Mouse (Mus musculus) forebrain, embryonic 13.5 days (tissue): Measurements from ENCODE around the gene Olfml2b. TPM values are rescaled to one million over a fixed set of nuclear protein-coding genes. Genes with fewer than 3 reads are reported as not detected.

Experiments
- ATAC-seq: fragments of 200-750 bp; cut with Nextera tagmentation; 2 replicates; pipeline ENCODE4 v1.8.0; 2017
- H3K27ac ChIP-seq: fragments of 300-500 bp; sonication (generic); 2 replicates; pipeline ENCODE4 v1.5.1; 2015; ENCODE audit warnings: inconsistent platforms, mild to moderate bottlenecking, moderate library complexity
- H3K27me3 ChIP-seq: fragments of 300-500 bp; sonication (generic); 2 replicates; pipeline ENCODE4 v1.6.1; 2015; ENCODE audit warnings: mild to moderate bottlenecking, inconsistent platforms
- H3K36me3 ChIP-seq: fragments of 300-500 bp; sonication (generic); 2 replicates; pipeline ENCODE4 v1.6.1; 2015; ENCODE audit warnings: mild to moderate bottlenecking, inconsistent platforms; ENCODE audit not compliant: poor library complexity, severe bottlenecking
- H3K4me1 ChIP-seq: fragments of 300-500 bp; sonication (generic); 2 replicates; pipeline ENCODE4 v1.6.1; 2015; ENCODE audit warnings: inconsistent platforms
- H3K4me2 ChIP-seq: fragments of 300-500 bp; sonication (generic); 2 replicates; pipeline ENCODE4 v1.6.1; 2015; ENCODE audit warnings: inconsistent platforms, mild to moderate bottlenecking, moderate library complexity
- H3K4me3 ChIP-seq: fragments of 300-500 bp; sonication (generic); 2 replicates; pipeline ENCODE4 v1.5.1; 2015; ENCODE audit warnings: mild to moderate bottlenecking, inconsistent platforms
- H3K9ac ChIP-seq: fragments of 300-500 bp; sonication (generic); 2 replicates; pipeline ENCODE4 v1.6.1; 2015; ENCODE audit warnings: mild to moderate bottlenecking, inconsistent platforms
- H3K9me3 ChIP-seq: fragments of 300-500 bp; sonication (generic); replicated peaks from 2 replicates; pipeline ENCODE4 v1.6.1; 2016; ENCODE audit warnings: inconsistent platforms
- WGBS: fragments of 180-500 bp; shearing (Covaris S2); methylation state at CpG from one replicate; pipeline ENCODE4 v1.1.7; 2015; 5-methylcytosine and 5-hydroxymethylcytosine counted together
- polyA plus RNA-seq: library from polyadenylated mRNA; unstranded; fragments of >200 nt; fragmentation: Nextera tagmentation; extraction: Ambion mirVana; gene quantifications from 2 replicates; pipeline ENCODE4 v1.2.1, GENCODE M21; 2015

Olfml2b gene
- polyA plus RNA-seq: 6.7 and 7.3 TPM in 2 replicates

- Histone ChIP-seq H3K27me3 (0 out of 2 replicates have a peak, but pooled peaks cover 3% of the 10 kb centered on the region), H3K36me3 (peaks cover 7% of the 10 kb centered on the region; the same call in 1 of the 2 replicates), H3K27ac (no peak within 1 kb of the TSS; the same call in 1 of the 2 replicates), H3K4me1 (peaks cover 23% of the 10 kb centered on the region), H3K4me2 (peak within 1 kb of the TSS; percentile 77), H3K4me3 (peak within 1 kb of the TSS; percentile 61), H3K9me3 (0 out of 2 replicates have a peak, but pooled peaks cover 6% of the 10 kb centered on the region), H3K9ac (peak within 1 kb of the TSS; percentile 77)
- peak; percentile 98 for ATAC-seq
- WGBS: 14% methylated on average over 50 of the region's 51 CpGs
These were observed at the start of gene Olfml2b for GRCm38 (mm10) chr1:170644255-170645205. Gene Olfml2b, plus strand, starts transcription at chr1:170644532.

- Histone ChIP-seq H3K36me3 (no peaks in the 10 kb centered on the region), H3K27me3 (no peaks in the 10 kb centered on the region), H3K9me3 (peaks cover 3% of the 10 kb centered on the region), H3K4me2 (no peak overlapping the region), H3K27ac (no peak overlapping the region), H3K4me1 (no peaks in the 10 kb centered on the region), H3K9ac (no peak overlapping the region), H3K4me3 (no peak overlapping the region)
- WGBS: 94% methylated on average over 7 of the region's 7 CpGs
- no peak for ATAC-seq
These were observed 49.8 kb upstream of the Olfml2b start for GRCm38 (mm10) chr1:170594575-170594974.

GRCm38 (mm10) chr1:170605228-170606001 lies 38.9 kb upstream of the Olfml2b start:
- no peak overlapping the region for H3K4me3 ChIP-seq
- H3K4me1 ChIP-seq: 0 out of 2 replicates have a peak, but pooled peaks cover 4% of the 10 kb centered on the region
- no peak for ATAC-seq
- H3K4me2 ChIP-seq: no peak overlapping the region
- 66% methylated on average over 21 of the region's 21 CpGs for WGBS
- H3K9ac ChIP-seq: no peak overlapping the region
- H3K27ac ChIP-seq: no peak overlapping the region
- no peaks in the 10 kb centered on the region for H3K36me3 ChIP-seq
- no peaks in the 10 kb centered on the region for H3K9me3 ChIP-seq
- H3K27me3 ChIP-seq: no peaks in the 10 kb centered on the region

GRCm38 (mm10) chr1:170607231-170607917 lies 37.0 kb upstream of the Olfml2b start:
- no peaks in the 10 kb centered on the region for H3K36me3 ChIP-seq
- H3K9me3 ChIP-seq: no peaks in the 10 kb centered on the region
- H3K4me2 ChIP-seq: no peak overlapping the region
- 96% methylated on average over 8 of the region's 8 CpGs for WGBS
- ATAC-seq: no peak
- no peak overlapping the region for H3K9ac ChIP-seq
- no peak overlapping the region for H3K27ac ChIP-seq
- H3K4me1 ChIP-seq: 0 out of 2 replicates have a peak, but pooled peaks cover 4% of the 10 kb centered on the region
- H3K27me3 ChIP-seq: no peaks in the 10 kb centered on the region
- no peak overlapping the region for H3K4me3 ChIP-seq

GRCm38 (mm10) chr1:170608461-170609071 lies 35.8 kb upstream of the Olfml2b start:
- ATAC-seq: no peak

GRCm38 (mm10) chr1:170609872-170610271 lies 34.5 kb upstream of the Olfml2b start:
- no peak overlapping the region for H3K4me3 ChIP-seq

More at GRCm38 (mm10) chr1:170608461-170609071, 35.8 kb upstream of the Olfml2b start:
- Histone ChIP-seq H3K36me3 (no peaks in the 10 kb centered on the region), H3K9me3 (no peaks in the 10 kb centered on the region), H3K27me3 (no peaks in the 10 kb centered on the region), H3K9ac (no peak overlapping the region), H3K27ac (no peak overlapping the region), H3K4me2 (no peak overlapping the region), H3K4me1 (peaks cover 8% of the 10 kb centered on the region; the same call in 1 of the 2 replicates), H3K4me3 (no peak overlapping the region)
- 86% methylated on average over 3 of the region's 3 CpGs for WGBS

GRCm38 (mm10) chr1:170610289-170610688 lies 34.0 kb upstream of the Olfml2b start:
- H3K9ac ChIP-seq: no peak overlapping the region
- no peaks in the 10 kb centered on the region for H3K9me3 ChIP-seq
- peaks cover 8% of the 10 kb centered on the region; the same call in 1 of the 2 replicates for H3K4me1 ChIP-seq
- no peak for ATAC-seq
- H3K4me2 ChIP-seq: no peak overlapping the region
- no peak overlapping the region for H3K4me3 ChIP-seq
- no peaks in the 10 kb centered on the region for H3K27me3 ChIP-seq
- no peak overlapping the region for H3K27ac ChIP-seq
- WGBS: 94% methylated on average over 3 of the region's 3 CpGs
- no peaks in the 10 kb centered on the region for H3K36me3 ChIP-seq

More at GRCm38 (mm10) chr1:170609872-170610271, 34.5 kb upstream of the Olfml2b start:
- H3K27ac ChIP-seq: no peak overlapping the region
- ATAC-seq: no peak
- peaks cover 8% of the 10 kb centered on the region; the same call in 1 of the 2 replicates for H3K4me1 ChIP-seq
- no peaks in the 10 kb centered on the region for H3K36me3 ChIP-seq
- no peaks in the 10 kb centered on the region for H3K9me3 ChIP-seq
- no peaks in the 10 kb centered on the region for H3K27me3 ChIP-seq
- H3K4me2 ChIP-seq: no peak overlapping the region
- 91% methylated on average over 7 of the region's 7 CpGs for WGBS
- H3K9ac ChIP-seq: no peak overlapping the region

- no peak overlapping the region for H3K27ac ChIP-seq
- H3K4me1 ChIP-seq: peaks cover 4% of the 10 kb centered on the region; the same call in 1 of the 2 replicates
- H3K36me3 ChIP-seq: no peaks in the 10 kb centered on the region
- H3K4me2 ChIP-seq: no peak overlapping the region
- WGBS: 84% methylated on average over 3 of the region's 3 CpGs
- no peaks in the 10 kb centered on the region for H3K27me3 ChIP-seq
- no peak overlapping the region for H3K4me3 ChIP-seq
- no peaks in the 10 kb centered on the region for H3K9me3 ChIP-seq
- no peak for ATAC-seq
- H3K9ac ChIP-seq: no peak overlapping the region
These were observed 33.6 kb upstream of the Olfml2b start for GRCm38 (mm10) chr1:170610695-170611094.

- WGBS: 94% methylated on average over 3 of the region's 3 CpGs
These were observed 32.7 kb upstream of the Olfml2b start for GRCm38 (mm10) chr1:170611631-170612030.

GRCm38 (mm10) chr1:170612968-170613872 lies 31.1 kb upstream of the Olfml2b start:
- Histone ChIP-seq H3K27ac (no peak overlapping the region), H3K4me2 (no peak overlapping the region), H3K36me3 (no peaks in the 10 kb centered on the region), H3K4me3 (no peak overlapping the region), H3K4me1 (peaks cover 3% of the 10 kb centered on the region; the same call in 1 of the 2 replicates), H3K9ac (no peak overlapping the region), H3K27me3 (no peaks in the 10 kb centered on the region), H3K9me3 (no peaks in the 10 kb centered on the region)
- ATAC-seq: peak; percentile 99
- 58% methylated on average over 18 of the region's 18 CpGs for WGBS

More at GRCm38 (mm10) chr1:170611631-170612030, 32.7 kb upstream of the Olfml2b start:
- no peak overlapping the region for H3K4me3 ChIP-seq
- no peak for ATAC-seq
- no peak overlapping the region for H3K4me2 ChIP-seq
- H3K27ac ChIP-seq: no peak overlapping the region
- H3K4me1 ChIP-seq: peaks cover 3% of the 10 kb centered on the region; the same call in 1 of the 2 replicates
- no peaks in the 10 kb centered on the region for H3K27me3 ChIP-seq
- no peak overlapping the region for H3K9ac ChIP-seq
- no peaks in the 10 kb centered on the region for H3K9me3 ChIP-seq
- H3K36me3 ChIP-seq: no peaks in the 10 kb centered on the region
